Mouse (Mus musculus) midbrain, embryonic 11.5 days (tissue): ENCODE data around the gene Plxna1. TPM values are rescaled to one million over a fixed set of nuclear protein-coding genes. Genes with fewer than 3 reads are reported as not detected.

Experiments used
- ATAC-seq: fragments of 200-750 bp; cut with Nextera tagmentation; 2 replicates; pipeline ENCODE4 v1.8.0; 2017; ENCODE audit warnings: moderate TSS enrichment, moderate library complexity; ENCODE audit not compliant: low FRiP score
- DNase-seq: peaks from one replicate; pipeline ENCODE4 v3.0.0; 2015; ENCODE audit warnings: low spot score; ENCODE audit errors: missing footprints
- H3K27ac ChIP-seq: fragments of 300-500 bp; sonication (generic); 2 replicates; pipeline ENCODE4 v1.5.1; 2014; ENCODE audit warnings: low read depth, low read length
- H3K27me3 ChIP-seq: fragments of 300-500 bp; sonication (generic); 2 replicates; pipeline ENCODE4 v1.6.1; 2014; ENCODE audit warnings: mild to moderate bottlenecking, low read length, moderate library complexity, mixed read lengths; ENCODE audit not compliant: control insufficient read depth, insufficient read depth
- H3K36me3 ChIP-seq: fragments of 300-500 bp; sonication (generic); 2 replicates; pipeline ENCODE4 v1.6.1; 2014; ENCODE audit warnings: mild to moderate bottlenecking, low read length, moderate library complexity, mixed read lengths; ENCODE audit not compliant: control insufficient read depth, insufficient read depth
- H3K4me1 ChIP-seq: fragments of 300-500 bp; sonication (generic); 2 replicates; pipeline ENCODE4 v1.6.1; 2014; ENCODE audit warnings: low read length; ENCODE audit not compliant: control insufficient read depth, insufficient read depth
- H3K4me2 ChIP-seq: fragments of 300-500 bp; sonication (generic); 2 replicates; pipeline ENCODE4 v1.6.1; 2014; ENCODE audit warnings: mild to moderate bottlenecking, moderate library complexity
- H3K4me3 ChIP-seq: fragments of 300-500 bp; sonication (generic); 2 replicates; pipeline ENCODE4 v1.5.1; 2014; ENCODE audit warnings: low read depth, low read length
- H3K9ac ChIP-seq: fragments of 300-500 bp; sonication (generic); 2 replicates; pipeline ENCODE4 v1.6.1; 2014; ENCODE audit warnings: low read length
- H3K9me3 ChIP-seq: fragments of 300-500 bp; sonication (generic); 2 replicates; pipeline ENCODE4 v1.6.1; 2016; ENCODE audit warnings: low read length; ENCODE audit not compliant: control insufficient read depth
- WGBS: fragments of 180-500 bp; shearing (Covaris S2); extraction: QIAGEN DNeasy Blood & Tissue Kit; methylation state at CpG from one replicate; pipeline ENCODE4 v1.1.7; 2014; 5-methylcytosine and 5-hydroxymethylcytosine counted together
- polyA plus RNA-seq: library from polyadenylated mRNA; unstranded; fragments of >200 nt; fragmentation: Nextera tagmentation; extraction: Ambion mirVana; gene quantifications from 2 replicates; pipeline ENCODE4 v1.2.1, GENCODE M21; 2014

Gene Plxna1
- polyA plus RNA-seq, 1 experiment from 2014 or later: 29.1 TPM

DNA sequence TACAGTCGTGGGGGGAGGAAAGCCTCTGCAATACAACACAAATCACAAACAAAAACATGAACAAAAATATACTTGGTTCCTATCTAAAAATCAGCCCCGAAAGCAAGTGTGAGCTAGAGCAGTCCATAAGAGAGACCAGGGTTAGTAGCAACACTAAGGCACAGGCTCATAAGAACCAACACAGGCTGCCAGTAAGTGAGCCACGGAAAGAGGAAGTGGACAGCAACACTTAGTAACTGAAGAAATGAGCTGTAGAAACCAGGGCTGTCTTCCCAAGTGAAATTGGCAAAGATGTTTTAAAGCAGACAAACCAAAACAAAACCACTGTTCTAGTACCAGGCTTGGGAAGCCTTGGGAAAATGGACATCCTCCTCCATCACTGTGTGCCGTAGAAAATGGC is 35.5 kb upstream of the Plxna1 start:
- WGBS: 91% methylated on average over 4 of the region's 4 CpGs
- Histone ChIP-seq H3K27ac (no peak overlapping the region), H3K4me1 (no peaks in the 10 kb centered on the region), H3K9me3 (no peaks in the 10 kb centered on the region), H3K9ac (no peak overlapping the region), H3K36me3 (no peaks in the 10 kb centered on the region), H3K27me3 (no peaks in the 10 kb centered on the region), H3K4me2 (no peak overlapping the region), H3K4me3 (no peak overlapping the region)
- no peak for ATAC-seq
- peak; percentile 59 for DNase-seq

DNA sequence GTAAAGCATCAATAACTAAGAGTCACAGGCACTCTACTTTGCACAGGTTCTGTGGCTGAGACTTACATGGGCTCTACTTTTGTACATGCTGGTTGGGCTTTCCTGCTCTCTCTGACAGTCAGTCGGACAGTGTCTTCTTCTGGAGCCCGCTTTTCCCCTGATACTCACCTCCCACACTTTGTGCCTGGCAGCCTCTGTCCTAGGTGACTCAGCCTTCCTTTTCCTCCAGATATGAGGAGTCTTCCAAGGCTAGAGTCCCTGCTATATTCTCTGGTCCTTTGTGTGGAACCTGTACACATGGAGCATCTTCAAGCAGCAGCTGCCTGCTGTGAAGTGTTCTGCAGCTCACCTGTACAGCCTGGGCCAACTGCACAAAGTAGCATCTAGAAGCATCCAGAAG is 31.4 kb upstream of the Plxna1 start:
- no peaks in the 10 kb centered on the region for H3K9me3 ChIP-seq
- H3K36me3 ChIP-seq: no peaks in the 10 kb centered on the region
- H3K27ac ChIP-seq: no peak overlapping the region
- peak; percentile 17 for DNase-seq
- no peak overlapping the region for H3K4me3 ChIP-seq
- WGBS: 81% methylated on average over 2 of the region's 2 CpGs
- H3K4me1 ChIP-seq: no peaks in the 10 kb centered on the region
- ATAC-seq: no peak
- no peak overlapping the region for H3K9ac ChIP-seq
- H3K27me3 ChIP-seq: no peaks in the 10 kb centered on the region
- H3K4me2 ChIP-seq: no peak overlapping the region

DNA sequence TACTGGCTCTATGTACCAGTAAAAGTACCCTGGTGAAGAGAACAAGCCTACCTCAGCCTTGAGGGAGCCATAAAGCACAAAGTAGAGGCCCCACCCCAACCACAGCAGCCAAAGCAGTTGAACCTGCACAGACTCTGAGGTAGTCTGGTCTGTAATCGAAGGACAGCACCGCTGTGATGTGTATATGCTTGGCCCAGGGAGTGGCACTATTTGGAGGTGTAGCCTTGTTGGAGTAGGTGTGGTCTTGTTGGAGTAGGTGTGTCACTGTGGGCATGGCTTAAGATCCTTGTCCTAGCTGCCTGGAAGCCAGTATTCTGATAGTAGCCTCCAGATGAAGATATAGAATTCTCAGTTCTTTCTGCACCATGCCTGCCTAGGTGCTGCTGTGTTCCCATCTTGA is 29.8 kb upstream of the Plxna1 start:
- 92% methylated on average over 2 of the region's 2 CpGs for WGBS
- ATAC-seq (no peak), DNase-seq (no peak)
- Histone ChIP-seq H3K9ac (no peak overlapping the region), H3K9me3 (no peaks in the 10 kb centered on the region), H3K4me3 (no peak overlapping the region), H3K4me1 (no peaks in the 10 kb centered on the region), H3K4me2 (no peak overlapping the region), H3K36me3 (no peaks in the 10 kb centered on the region), H3K27ac (no peak overlapping the region), H3K27me3 (no peaks in the 10 kb centered on the region)

DNA sequence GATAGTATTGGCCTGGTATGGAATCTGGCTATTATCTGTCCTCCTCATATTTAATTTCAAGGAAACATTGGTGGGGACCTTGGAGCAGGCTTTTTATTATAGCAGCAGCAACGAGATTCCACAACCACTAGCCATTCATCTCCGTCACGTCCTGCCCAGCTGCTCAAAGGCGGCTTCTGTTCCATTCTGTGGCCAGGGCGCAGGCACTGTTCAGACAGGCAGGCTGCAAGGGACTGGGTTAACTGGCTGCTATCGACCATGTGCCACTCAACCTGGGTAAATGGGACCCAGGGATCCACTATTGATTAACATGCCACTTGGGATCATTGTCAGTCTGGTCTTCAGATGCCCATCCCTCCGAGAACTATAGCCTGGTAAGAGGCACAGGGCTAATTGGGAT is 27.4 kb upstream of the Plxna1 start:
- Histone ChIP-seq H3K36me3 (no peaks in the 10 kb centered on the region), H3K4me3 (no peak overlapping the region), H3K4me2 (no peak overlapping the region), H3K9me3 (no peaks in the 10 kb centered on the region), H3K27ac (no peak overlapping the region), H3K9ac (no peak overlapping the region), H3K27me3 (no peaks in the 10 kb centered on the region), H3K4me1 (no peaks in the 10 kb centered on the region)
- ATAC-seq (no peak), DNase-seq (peak; percentile 35)
- WGBS: 84% methylated on average over 7 of the region's 7 CpGs

DNA sequence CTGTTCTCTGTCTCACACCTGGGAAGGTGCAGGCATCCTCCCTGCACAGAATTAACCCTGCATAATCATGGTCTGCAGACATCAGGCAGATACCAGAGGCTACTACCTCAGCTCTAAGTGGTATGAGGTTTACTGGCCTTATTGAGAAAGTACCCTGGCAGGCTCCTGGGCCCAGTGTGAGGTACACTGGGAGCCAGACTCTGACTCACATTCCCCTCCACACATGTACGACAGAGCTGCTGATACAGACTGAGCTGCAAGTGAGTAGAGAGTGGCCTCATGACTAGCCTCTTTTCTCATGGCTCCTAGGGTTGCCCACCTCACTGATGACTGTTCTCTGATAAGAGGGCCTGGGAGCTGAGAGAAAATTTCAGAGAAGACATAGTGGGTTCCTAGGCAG is 24.5 kb upstream of the Plxna1 start:
- Histone ChIP-seq H3K27me3 (no peaks in the 10 kb centered on the region), H3K4me1 (peaks cover 5% of the 10 kb centered on the region; the same call in 1 of the 2 replicates), H3K4me2 (no peak overlapping the region), H3K4me3 (no peak overlapping the region), H3K9ac (no peak overlapping the region), H3K27ac (no peak overlapping the region), H3K36me3 (no peaks in the 10 kb centered on the region), H3K9me3 (no peaks in the 10 kb centered on the region)
- DNase-seq (no peak), ATAC-seq (no peak)
- 75% methylated on average over 1 of the region's 1 CpGs for WGBS

DNA sequence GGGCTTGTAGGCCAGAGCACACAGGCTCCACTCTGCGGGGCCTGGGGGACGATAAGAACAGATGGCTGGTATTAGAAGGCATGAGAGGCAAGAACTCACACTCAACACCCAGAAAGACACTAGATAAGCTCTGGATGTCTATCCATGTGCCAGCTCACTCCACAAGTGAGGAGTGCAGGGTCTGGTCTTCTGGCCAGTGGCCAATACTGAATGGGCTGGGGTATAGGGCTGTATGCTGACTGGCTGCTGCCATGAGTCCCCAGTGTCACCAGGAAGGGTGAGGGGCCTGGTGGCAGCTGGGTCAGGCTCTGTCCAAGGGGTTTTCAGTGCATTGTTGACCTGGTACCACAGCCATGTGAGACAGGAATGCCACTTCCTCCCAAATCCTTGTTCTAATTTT is 22.3 kb upstream of the Plxna1 start:
- Histone ChIP-seq H3K4me1 (peaks cover 6% of the 10 kb centered on the region; the same call in 1 of the 2 replicates), H3K4me3 (no peak overlapping the region), H3K9me3 (no peaks in the 10 kb centered on the region), H3K27me3 (no peaks in the 10 kb centered on the region), H3K27ac (no peak overlapping the region), H3K9ac (no peak overlapping the region), H3K4me2 (no peak overlapping the region), H3K36me3 (no peaks in the 10 kb centered on the region)
- DNase-seq (no peak), ATAC-seq (no peak)
- WGBS: 83% methylated on average over 2 of the region's 2 CpGs

DNA sequence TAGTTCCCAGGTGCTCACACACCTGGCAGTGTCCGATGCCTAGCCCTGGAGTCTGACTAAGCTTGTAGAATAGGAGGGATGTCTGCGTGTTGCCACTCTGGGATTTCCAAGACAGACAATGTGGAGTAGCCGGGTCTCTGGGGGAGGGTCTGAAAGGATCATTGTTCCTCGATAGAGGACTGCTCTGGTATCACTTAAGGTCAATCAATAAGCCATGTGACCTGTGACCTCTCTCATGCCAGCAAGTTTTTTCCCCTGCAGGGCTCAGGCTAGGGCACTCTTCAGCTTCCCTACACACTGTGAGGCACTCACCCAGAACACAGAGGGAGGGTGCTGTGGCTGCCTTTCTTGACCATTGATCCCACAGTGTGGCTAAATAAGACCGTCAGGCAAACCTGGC is 19.4 kb upstream of the Plxna1 start:
- Histone ChIP-seq H3K4me2 (no peak overlapping the region), H3K27me3 (no peaks in the 10 kb centered on the region), H3K9me3 (no peaks in the 10 kb centered on the region), H3K27ac (no peak overlapping the region), H3K4me3 (no peak overlapping the region), H3K4me1 (peaks cover 6% of the 10 kb centered on the region; the same call in 1 of the 2 replicates), H3K9ac (no peak overlapping the region), H3K36me3 (no peaks in the 10 kb centered on the region)
- no peak for ATAC-seq
- no peak for DNase-seq
- 12% methylated on average over 5 of the region's 5 CpGs for WGBS

DNA sequence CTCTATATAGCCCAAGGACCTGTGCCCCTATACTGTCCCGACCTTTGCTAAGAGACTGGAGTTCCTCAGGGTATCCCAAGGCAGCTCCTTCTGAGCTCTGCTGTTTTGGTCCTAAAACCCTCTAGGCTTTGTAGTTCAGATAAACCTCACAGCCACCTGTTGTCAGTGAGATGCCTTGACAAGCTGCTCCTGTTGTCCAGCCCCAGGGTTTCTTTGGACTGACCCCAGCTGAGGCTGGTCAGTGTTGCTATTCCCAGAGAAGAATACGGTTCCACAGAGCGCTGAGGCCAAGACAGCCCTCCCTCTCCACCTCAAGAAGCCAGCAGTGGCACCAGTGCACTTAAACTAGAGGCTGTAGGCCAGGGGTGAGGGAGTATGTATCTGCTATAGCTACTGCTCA is 18.8 kb upstream of the Plxna1 start:
- Histone ChIP-seq H3K27me3 (no peaks in the 10 kb centered on the region), H3K9me3 (no peaks in the 10 kb centered on the region), H3K4me3 (no peak overlapping the region), H3K27ac (no peak overlapping the region), H3K36me3 (no peaks in the 10 kb centered on the region), H3K4me1 (peaks cover 6% of the 10 kb centered on the region; the same call in 1 of the 2 replicates), H3K9ac (no peak overlapping the region), H3K4me2 (no peak overlapping the region)
- DNase-seq (no peak), ATAC-seq (no peak)
- 45% methylated on average over 3 of the region's 3 CpGs for WGBS

DNA sequence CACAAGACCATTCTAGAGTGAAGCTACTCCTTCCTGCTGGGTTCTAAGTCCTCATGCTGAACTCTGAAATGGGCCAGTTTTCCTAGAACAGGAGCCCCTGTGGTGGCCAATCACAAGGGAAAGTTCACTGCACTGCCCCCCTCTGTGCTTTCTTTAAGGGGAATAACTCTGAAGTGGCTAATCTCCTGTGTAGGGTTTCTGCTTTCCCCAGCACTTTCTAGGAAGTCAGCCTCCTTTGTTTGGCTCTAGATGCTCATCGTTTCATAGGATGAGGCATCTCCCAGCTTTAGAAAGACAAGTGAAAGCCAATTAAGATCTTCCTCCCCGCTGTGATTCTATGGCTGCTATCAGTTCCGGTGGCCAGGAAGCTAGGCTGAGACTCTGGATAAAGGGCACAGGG is 18.3 kb upstream of the Plxna1 start:
- 26% methylated on average over 3 of the region's 3 CpGs for WGBS

DNA sequence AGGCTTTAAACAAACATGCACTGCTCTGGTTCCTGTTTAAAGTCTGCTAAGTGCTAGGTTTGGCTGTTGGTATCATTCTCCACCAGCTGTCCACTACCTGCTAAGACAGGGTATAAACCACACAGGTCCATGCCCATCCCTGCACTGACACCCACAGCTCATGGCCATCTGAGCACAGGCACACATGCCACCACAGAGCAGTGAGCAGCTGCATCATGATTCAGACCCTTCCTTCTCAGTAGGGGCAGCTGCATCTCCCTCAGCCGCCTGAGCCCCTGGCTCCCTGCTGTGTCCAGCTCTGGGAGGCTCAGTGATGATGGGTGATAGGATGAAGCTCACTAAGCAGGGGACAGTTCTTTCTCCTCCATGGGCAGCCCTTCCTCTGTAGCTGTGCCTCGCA is 15.8 kb upstream of the Plxna1 start:
- WGBS: 64% methylated on average over 2 of the region's 2 CpGs
- no peak overlapping the region for H3K4me3 ChIP-seq
- H3K36me3 ChIP-seq: no peaks in the 10 kb centered on the region
- no peak for ATAC-seq
- peaks cover 6% of the 10 kb centered on the region; the same call in 1 of the 2 replicates for H3K4me1 ChIP-seq
- DNase-seq: no peak
- H3K9ac ChIP-seq: no peak overlapping the region
- H3K27ac ChIP-seq: no peak overlapping the region
- H3K27me3 ChIP-seq: no peaks in the 10 kb centered on the region
- no peaks in the 10 kb centered on the region for H3K9me3 ChIP-seq
- no peak overlapping the region for H3K4me2 ChIP-seq

More for the DNA sequence above, 18.3 kb upstream of the Plxna1 start:
- no peak overlapping the region for H3K27ac ChIP-seq
- H3K9me3 ChIP-seq: no peaks in the 10 kb centered on the region
- no peak for DNase-seq
- no peaks in the 10 kb centered on the region for H3K36me3 ChIP-seq
- H3K9ac ChIP-seq: no peak overlapping the region
- peaks cover 6% of the 10 kb centered on the region; the same call in 1 of the 2 replicates for H3K4me1 ChIP-seq
- no peak for ATAC-seq
- no peaks in the 10 kb centered on the region for H3K27me3 ChIP-seq
- no peak overlapping the region for H3K4me2 ChIP-seq
- H3K4me3 ChIP-seq: no peak overlapping the region
